Mouse (Mus musculus) G1E (cell line): ENCODE results near the gene Abcf1.

ENCODE experiments used
- CTCF ChIP-seq: IDR thresholded peaks from 2 replicates; pipeline ENCODE4 v1.5.1; 2012; ENCODE audit warnings: low read depth, low read length, inconsistent platforms, mixed read lengths
- GATA1 ChIP-seq: IDR thresholded peaks from 2 replicates; pipeline ENCODE4 v1.6.1; 2012; ENCODE audit warnings: borderline replicate concordance, low read length, inconsistent platforms, mixed read lengths
- GATA2 ChIP-seq: IDR thresholded peaks from 2 replicates; pipeline ENCODE4 v1.6.1; 2012; ENCODE audit warnings: low read depth, low read length, inconsistent platforms, borderline replicate concordance
- TAL1 ChIP-seq: conservative IDR thresholded peaks from 2 replicates; pipeline ENCODE4 v1.6.1; 2012; ENCODE audit warnings: low read depth, low read length, inconsistent platforms, mixed read lengths

DNA sequence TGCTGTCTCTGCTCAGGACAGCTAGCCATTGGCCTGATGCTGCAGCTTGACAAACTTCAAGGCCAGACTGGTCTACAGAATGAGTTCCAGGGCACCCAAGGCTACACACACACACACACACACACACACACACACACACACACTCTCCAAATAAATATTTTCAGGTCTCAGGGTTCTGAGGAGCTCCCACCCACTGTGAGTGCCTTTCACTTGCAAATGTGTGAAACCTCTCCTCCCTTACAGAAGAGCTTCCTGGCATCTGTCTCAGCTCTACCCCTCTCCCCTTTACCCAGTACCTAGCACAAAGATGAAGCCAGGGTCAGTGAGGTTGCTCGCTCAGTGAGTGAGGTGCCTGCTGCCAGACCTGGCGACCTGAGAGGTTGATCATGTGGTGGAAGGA, 30.5 kb downstream of the Abcf1 start:
- no peak for TF ChIP-seq CTCF
- no peak for TF ChIP-seq GATA1
- no peak for TF ChIP-seq GATA2
- no peak for TF ChIP-seq TAL1
